Mouse (Mus musculus) liver, adult 2 months (tissue): ENCODE measurements around the gene Orc5.

Source experiments
- CTCF ChIP-seq: fragments of 200-500 bp; IDR thresholded peaks from 2 replicates; pipeline ENCODE4 v1.5.1; 2011; ENCODE audit warnings: low read depth, low read length, control low read depth
- POLR2A ChIP-seq: fragments of 200-500 bp; IDR thresholded peaks from 2 replicates; pipeline ENCODE4 v1.6.1; 2011; ENCODE audit warnings: low read length, control low read depth; ENCODE audit not compliant: insufficient read depth; ENCODE audit errors: extremely low read depth

DNA sequence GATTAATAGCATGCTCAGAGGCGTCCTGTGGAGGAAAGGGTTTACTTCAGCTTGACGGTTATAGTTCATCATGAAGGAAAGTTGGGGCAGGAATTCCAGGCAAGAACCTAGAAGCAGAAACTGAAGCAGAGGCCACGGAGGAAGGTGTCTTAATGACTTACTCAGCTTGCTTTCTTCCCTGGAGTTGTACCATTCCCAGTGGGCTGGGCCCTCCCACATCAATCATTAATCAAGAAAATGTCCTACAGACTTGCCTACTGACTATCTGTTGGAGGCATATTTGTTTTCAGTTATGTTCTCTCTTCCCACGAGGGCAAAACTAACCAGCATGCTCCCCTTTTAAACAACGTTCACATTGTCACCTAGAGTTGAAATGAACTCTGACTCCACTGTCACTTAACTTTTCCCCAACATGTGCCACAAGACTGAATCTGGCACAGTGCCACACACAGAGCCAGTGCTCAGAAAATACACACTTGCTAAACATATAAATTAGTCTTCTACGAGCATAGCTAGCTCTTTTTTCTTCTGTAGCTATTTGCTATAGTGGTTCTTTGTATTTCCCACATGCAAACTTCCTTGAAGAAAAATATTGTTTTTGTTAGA, 1.6 kb downstream of the Orc5 start:
- TF ChIP-seq POLR2A (no peak), CTCF (no peak)
